Mouse (Mus musculus): Measurements from ENCODE around the gene Cct8.

GRCm38 (mm10) chr16:87512331-87512730 lies 16.7 kb upstream of the Cct8 start:
- TF ChIP-seq POLR2A (IDR thresholded peaks at IDR 0.05; ENCODE audit: low read depth, low read length) (no peak), CTCF (IDR thresholded peaks at IDR 0.05; ENCODE audit: extremely low read depth, insufficient read depth, insufficient read length, insufficient replicate concordance) (no peak)
